Mouse (Mus musculus) heart, embryonic 13.5 days (tissue): ENCODE results near the gene Fxr2. TPM values are rescaled to one million over a fixed set of nuclear protein-coding genes. Genes with fewer than 3 reads are reported as not detected.
A peak's percentile ranks its signal among the peaks of the same experiment; 100 is the strongest.

Source experiments
- ATAC-seq: fragments of 200-750 bp; cut with Nextera tagmentation; 2 replicates; pipeline ENCODE4 v1.8.0; 2017; ENCODE audit warnings: moderate TSS enrichment; ENCODE audit not compliant: insufficient number of reproducible peaks, low FRiP score, low TSS enrichment; ENCODE audit errors: extremely low read depth
- H3K27ac ChIP-seq: fragments of 300-500 bp; sonication (generic); replicated peaks from 2 replicates; pipeline ENCODE4 v1.5.1; 2015; ENCODE audit warnings: moderate library complexity, mild to moderate bottlenecking, inconsistent platforms
- H3K27me3 ChIP-seq: fragments of 300-500 bp; sonication (generic); replicated peaks from 2 replicates; pipeline ENCODE4 v1.6.1; 2015; ENCODE audit warnings: mild to moderate bottlenecking, inconsistent platforms
- H3K36me3 ChIP-seq: fragments of 300-500 bp; sonication (generic); 2 replicates; pipeline ENCODE4 v1.6.1; 2015; ENCODE audit warnings: mild to moderate bottlenecking, inconsistent platforms
- H3K4me1 ChIP-seq: fragments of 300-500 bp; sonication (generic); 2 replicates; pipeline ENCODE4 v1.6.1; 2015; ENCODE audit warnings: inconsistent platforms
- H3K4me2 ChIP-seq: fragments of 300-500 bp; sonication (generic); 2 replicates; pipeline ENCODE4 v1.6.1; 2015; ENCODE audit warnings: inconsistent platforms, mild to moderate bottlenecking, moderate library complexity
- H3K4me3 ChIP-seq: fragments of 300-500 bp; sonication (generic); 2 replicates; pipeline ENCODE4 v1.5.1; 2015; ENCODE audit warnings: moderate library complexity, mild to moderate bottlenecking, inconsistent platforms
- H3K9ac ChIP-seq: fragments of 300-500 bp; sonication (generic); 2 replicates; pipeline ENCODE4 v1.6.1; 2015; ENCODE audit warnings: inconsistent platforms, mild to moderate bottlenecking, moderate library complexity
- H3K9me3 ChIP-seq: fragments of 300-500 bp; sonication (generic); 2 replicates; pipeline ENCODE4 v1.6.1; 2016; ENCODE audit warnings: inconsistent platforms
- WGBS: fragments of 180-500 bp; shearing (Covaris S2); methylation state at CpG from one replicate; pipeline ENCODE4 v1.1.7; 2015; ENCODE audit warnings: mixed read lengths; 5-methylcytosine and 5-hydroxymethylcytosine counted together
- polyA plus RNA-seq: library from polyadenylated mRNA; unstranded; fragments of >200 nt; fragmentation: Nextera tagmentation; extraction: Ambion mirVana; gene quantifications from 2 replicates; pipeline ENCODE4 v1.2.1, GENCODE M21; 2015

Gene Fxr2
- polyA plus RNA-seq, 1 experiment from 2014 or later: 25.6 TPM

DNA sequence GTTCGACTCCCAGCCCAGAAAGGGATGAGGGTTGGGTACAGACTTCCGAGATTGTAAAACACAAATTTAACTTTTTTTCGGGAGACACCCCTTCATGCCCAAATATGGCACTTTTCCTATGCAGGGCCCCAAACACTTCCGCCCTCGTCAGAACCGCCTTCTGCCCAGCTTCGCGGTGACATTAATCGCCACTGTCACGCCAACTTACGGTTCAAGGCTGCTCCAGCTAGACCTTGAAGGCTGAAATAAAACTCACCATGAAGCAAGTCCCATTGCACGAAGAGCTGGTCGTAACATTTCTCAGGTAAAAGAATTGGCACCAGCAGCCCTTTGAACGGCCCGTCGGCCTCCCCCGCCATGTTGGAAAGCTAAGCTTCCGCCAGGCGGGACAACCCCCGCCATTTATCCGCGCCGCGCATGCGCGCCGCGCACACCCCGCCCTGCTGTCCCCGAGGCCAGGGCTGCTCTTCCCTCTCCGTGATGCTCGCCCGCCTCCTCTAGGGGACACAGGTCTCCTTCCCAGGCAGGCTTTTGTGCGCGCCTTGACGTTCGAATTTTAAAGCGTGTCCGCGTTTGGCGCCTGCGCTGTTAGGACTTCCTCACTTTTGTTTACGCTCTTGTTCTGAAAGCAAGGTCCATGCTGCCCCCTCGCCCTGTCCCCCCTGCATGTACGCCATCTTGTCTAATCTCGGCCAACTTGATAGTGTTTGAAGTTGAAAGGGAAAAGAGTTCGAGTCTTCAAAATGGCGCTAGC lies 29.6 kb downstream of the Fxr2 start, which contains the start of gene Mpdu1:
Mpdu1 (minus strand) TSS at position 430 of the 754 bp plus-strand sequence.
- peak; percentile 91 for ATAC-seq
- Histone ChIP-seq H3K27ac (peak within 1 kb of the TSS; percentile 99), H3K4me3 (peak within 1 kb of the TSS; percentile 63), H3K4me2 (peak within 1 kb of the TSS; percentile 74), H3K27me3 (no peaks in the 10 kb centered on the region), H3K4me1 (peaks cover 23% of the 10 kb centered on the region), H3K9me3 (no peaks in the 10 kb centered on the region), H3K9ac (peak within 1 kb of the TSS; percentile 88), H3K36me3 (peaks cover 65% of the 10 kb centered on the region)
- under 1% methylated on average over 48 of the region's 48 CpGs for WGBS

DNA sequence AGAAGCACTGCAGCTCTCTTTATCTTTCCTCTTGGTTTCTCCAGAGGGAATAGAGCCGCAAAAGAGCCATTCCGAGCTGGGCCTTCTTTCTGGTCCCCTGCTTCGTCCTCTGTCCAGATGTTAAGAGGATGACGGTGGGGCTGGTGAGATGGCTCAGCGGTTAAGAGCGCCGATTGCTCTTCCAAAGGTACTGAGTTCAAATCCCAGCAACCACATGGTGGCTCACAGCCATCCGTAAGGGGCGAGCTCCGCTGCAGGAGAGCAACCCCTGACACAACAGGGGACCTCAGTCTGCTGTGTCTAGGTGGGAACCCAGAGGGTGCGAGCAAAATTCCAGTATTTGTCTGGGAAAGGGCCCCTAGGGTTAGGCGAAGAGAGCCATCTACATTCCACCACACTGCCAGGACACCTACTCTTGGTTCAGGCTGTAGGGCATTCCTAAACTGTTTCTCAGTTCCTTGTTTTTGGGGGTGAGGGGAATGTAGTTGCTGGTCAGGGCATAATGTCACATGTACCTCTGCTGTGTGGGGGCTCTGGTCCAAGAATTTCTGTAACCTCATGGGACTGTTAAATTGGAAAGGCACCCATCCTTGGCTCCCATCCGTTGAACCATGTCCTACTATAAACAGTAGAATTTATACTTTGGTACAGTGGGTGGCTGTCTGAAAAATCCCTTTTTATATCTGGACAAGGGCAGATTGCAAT lies 30.3 kb downstream of the Fxr2 start:
- peaks cover 23% of the 10 kb centered on the region for H3K4me1 ChIP-seq
- no peaks in the 10 kb centered on the region for H3K27me3 ChIP-seq
- peak overlapping the region; percentile 99 for H3K27ac ChIP-seq
- peak overlapping the region; percentile 74 for H3K4me2 ChIP-seq
- H3K9ac ChIP-seq: peak overlapping the region; percentile 88
- peak overlapping the region; percentile 63 for H3K4me3 ChIP-seq
- no peaks in the 10 kb centered on the region for H3K9me3 ChIP-seq
- WGBS: 62% methylated on average over 13 of the region's 13 CpGs
- no peak for ATAC-seq
- H3K36me3 ChIP-seq: peaks cover 65% of the 10 kb centered on the region

DNA sequence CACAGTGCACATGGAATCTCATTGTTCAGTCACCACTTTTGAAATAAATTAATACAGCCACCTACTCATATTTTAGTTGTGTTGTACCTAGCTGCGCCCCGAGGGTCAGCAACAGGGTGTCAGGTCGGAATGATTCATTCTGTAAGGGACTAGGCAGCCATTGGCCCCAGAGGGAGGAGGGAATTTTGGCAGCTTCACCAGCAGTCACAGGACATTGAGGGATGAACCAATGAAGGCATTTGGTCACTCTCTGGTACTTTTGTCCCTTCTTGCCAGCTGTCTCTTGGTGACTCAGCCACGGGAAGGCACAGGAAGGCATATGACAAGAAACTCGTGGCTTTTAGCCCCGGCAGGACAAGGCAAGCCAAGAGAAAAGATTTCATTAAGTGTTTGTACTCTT lies 31.0 kb downstream of the Fxr2 start:
- ATAC-seq: no peak
- H3K36me3 ChIP-seq: peaks cover 65% of the 10 kb centered on the region
- no peaks in the 10 kb centered on the region for H3K9me3 ChIP-seq
- H3K27ac ChIP-seq: peak overlapping the region; percentile 99
- H3K4me3 ChIP-seq: no peak overlapping the region
- peaks cover 25% of the 10 kb centered on the region for H3K4me1 ChIP-seq
- peak overlapping the region; percentile 74; the same call in 1 of the 2 replicates for H3K4me2 ChIP-seq
- WGBS: 84% methylated on average over 6 of the region's 6 CpGs
- no peaks in the 10 kb centered on the region for H3K27me3 ChIP-seq
- no peak overlapping the region for H3K9ac ChIP-seq

DNA sequence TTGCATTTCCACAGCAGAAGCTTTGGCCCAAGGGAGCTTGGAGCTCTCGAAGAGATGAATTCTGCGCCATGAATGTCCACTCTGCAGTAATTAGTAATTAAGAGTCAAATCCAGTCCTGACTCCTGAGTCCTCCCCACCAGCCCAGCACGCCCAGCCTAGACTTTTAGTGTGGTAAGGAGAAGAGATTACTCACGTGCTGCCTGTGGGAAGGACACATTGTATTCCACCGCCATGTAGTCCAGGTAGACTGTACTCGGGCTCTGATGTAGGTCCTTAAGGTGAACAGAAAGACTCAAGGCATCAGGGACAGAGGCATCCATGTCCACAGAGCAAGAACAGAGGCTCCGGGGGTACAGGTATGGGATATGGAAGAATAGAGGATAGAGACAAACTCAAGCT lies 32.1 kb downstream of the Fxr2 start:
- ATAC-seq: no peak
- Histone ChIP-seq H3K27me3 (no peaks in the 10 kb centered on the region), H3K9me3 (no peaks in the 10 kb centered on the region), H3K4me1 (peaks cover 35% of the 10 kb centered on the region), H3K36me3 (peaks cover 65% of the 10 kb centered on the region), H3K4me2 (no peak overlapping the region), H3K9ac (no peak overlapping the region), H3K4me3 (no peak overlapping the region), H3K27ac (no peak overlapping the region)
- 93% methylated on average over 7 of the region's 7 CpGs for WGBS

DNA sequence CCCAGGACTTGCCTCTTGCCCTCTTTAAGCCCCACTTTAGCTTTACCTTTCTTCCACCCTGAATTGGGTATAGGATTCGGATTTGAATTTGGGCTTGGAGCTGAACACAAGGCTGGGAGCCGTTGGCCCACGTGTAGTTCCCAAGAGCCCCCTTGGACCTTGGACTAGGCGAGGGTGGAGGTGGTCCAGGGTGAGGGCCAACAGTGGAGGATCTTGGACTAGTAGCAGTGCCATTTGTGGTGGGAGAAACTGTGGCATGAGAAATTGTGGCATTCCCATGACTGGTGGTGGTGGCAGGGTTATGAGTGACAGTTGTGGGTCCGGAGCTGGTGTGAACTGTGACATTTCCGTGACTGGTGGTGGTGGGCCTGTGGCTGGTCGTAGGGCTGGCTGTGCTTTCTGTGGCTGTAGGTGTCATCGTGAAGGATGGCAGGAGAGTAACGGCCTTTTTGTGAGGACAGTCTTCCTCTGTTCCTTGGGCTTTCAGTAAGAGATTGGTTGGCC lies 32.7 kb downstream of the Fxr2 start:
- ATAC-seq: no peak
- 73% methylated on average over 9 of the region's 9 CpGs for WGBS
- H3K27me3 ChIP-seq: no peaks in the 10 kb centered on the region
- H3K9me3 ChIP-seq: no peaks in the 10 kb centered on the region
- H3K9ac ChIP-seq: no peak overlapping the region
- no peak overlapping the region for H3K4me3 ChIP-seq
- H3K4me2 ChIP-seq: no peak overlapping the region
- H3K27ac ChIP-seq: 0 out of 2 replicates have a peak overlapping the region, but pooled peaks have one; percentile 6
- peaks cover 70% of the 10 kb centered on the region for H3K36me3 ChIP-seq
- H3K4me1 ChIP-seq: peaks cover 42% of the 10 kb centered on the region

DNA sequence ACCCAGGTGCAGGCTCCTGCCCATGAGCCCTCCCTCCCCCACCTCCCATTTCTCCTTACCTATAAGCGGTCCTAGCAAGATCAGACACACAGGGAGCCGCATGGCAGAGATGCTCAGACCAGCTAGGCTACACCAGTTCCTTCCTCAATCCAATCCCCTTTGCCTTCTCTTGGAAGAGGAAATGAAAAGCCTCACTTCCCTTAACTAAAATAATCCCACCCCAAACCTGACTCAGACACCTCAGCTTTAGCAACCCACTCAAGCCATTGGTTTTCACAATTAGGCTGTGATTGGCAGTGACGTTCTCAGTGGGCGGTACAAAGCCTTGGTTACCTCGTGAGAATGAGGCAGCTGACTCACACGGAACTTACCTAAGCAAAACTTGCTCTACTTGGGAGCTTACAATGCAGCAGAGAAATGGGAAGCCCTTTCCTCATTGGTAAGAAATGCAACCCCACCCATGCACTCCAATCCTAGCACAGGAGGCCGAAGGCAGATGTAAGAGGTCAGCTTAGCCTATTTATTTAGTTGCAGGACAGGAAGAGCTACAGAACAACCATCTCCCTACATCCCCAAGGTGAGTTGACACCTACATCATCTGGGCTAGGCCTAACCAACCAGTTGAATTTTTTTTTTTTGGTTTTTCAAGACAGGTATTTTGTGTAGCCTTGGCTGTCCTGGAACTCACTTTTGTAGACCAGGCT lies 33.3 kb downstream of the Fxr2 start, which contains the start of gene Cd68:
Cd68 (minus strand) TSS at position 193 of the 704 bp plus-strand sequence.
- Histone ChIP-seq H3K27me3 (no peaks in the 10 kb centered on the region), H3K36me3 (peaks cover 75% of the 10 kb centered on the region), H3K4me3 (no peak within 1 kb of the TSS), H3K4me1 (peaks cover 42% of the 10 kb centered on the region), H3K9ac (no peak within 1 kb of the TSS), H3K4me2 (no peak within 1 kb of the TSS), H3K9me3 (no peaks in the 10 kb centered on the region), H3K27ac (0 out of 2 replicates have a peak within 1 kb of the TSS, but pooled peaks have one; percentile 6)
- no peak for ATAC-seq
- WGBS: 32% methylated on average over 7 of the region's 7 CpGs

DNA sequence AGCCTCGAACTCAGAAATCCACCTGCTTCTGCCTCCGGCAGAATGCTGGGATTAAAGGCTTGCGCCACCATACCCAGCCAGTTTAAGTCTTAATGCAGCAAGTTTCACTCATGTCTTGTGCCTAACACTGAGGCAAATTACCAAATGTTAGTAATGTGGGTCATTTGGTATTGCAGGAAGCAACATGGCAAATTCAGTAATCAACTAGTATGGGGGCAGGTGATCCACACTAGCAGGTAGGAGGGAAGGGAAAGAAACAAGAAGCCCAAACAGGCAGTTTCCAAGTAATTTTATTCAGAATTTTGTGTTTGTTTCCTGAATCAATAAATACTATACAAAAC lies 33.8 kb downstream of the Fxr2 start:
- Histone ChIP-seq H3K27ac (0 out of 2 replicates have a peak overlapping the region, but pooled peaks have one; percentile 6), H3K36me3 (peaks cover 75% of the 10 kb centered on the region)
- ATAC-seq: no peak

DNA sequence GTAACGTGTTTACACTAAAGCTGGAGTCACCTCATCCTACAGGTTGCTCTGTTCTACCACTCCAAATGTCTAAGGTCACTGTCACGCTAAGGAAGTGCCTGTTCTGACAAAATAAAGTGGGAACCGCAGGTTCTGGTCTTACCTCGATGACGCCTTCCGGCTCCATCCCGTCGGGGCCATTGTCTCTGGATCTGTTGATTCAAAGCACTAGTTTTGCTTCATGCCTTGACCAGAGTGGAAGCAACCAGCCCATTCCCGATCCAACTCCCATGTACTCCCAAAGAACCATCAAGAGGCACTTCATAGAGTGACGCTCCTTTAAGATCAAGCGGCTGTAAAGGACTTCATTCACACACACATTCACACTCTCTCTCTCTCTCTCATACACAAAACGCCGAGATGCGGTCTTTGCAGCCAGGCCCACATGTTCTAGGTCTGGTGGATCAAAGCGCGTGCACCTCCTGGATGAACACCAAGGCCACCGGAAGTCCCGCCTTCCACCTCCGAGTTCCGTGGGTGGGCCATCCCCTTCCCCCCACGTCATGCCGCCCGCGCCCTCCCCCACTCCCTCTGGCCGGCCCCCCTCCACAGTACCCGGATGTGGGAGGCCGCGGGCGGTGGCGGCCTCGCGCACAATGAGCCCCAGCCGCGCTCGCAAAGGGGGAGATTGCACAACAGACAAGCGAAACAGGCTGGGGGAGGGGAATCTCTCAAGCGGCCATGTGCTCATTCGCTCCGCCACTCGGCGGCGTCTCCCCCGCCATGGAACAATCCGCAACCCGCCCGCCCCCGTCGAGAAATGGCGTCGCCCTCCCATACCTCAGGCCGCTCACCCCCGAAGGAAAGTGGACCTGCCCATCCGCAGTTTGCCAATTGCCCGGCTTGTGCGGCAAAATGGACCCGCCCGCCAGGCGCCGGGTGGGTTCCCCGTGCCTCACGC lies 38.3 kb downstream of the Fxr2 start:
- peak; percentile 56 for ATAC-seq
- Histone ChIP-seq H3K4me2 (peak overlapping the region; percentile 95), H3K27me3 (no peaks in the 10 kb centered on the region), H3K36me3 (peaks cover 81% of the 10 kb centered on the region), H3K27ac (peak overlapping the region; percentile 99), H3K4me1 (peaks cover 28% of the 10 kb centered on the region), H3K9ac (peak overlapping the region; percentile 100), H3K9me3 (no peaks in the 10 kb centered on the region), H3K4me3 (peak overlapping the region; percentile 100)
- under 1% methylated on average over 61 of the region's 61 CpGs for WGBS

More for the DNA sequence above, 33.8 kb downstream of the Fxr2 start:
- no peak overlapping the region for H3K9ac ChIP-seq
- H3K4me1 ChIP-seq: peaks cover 36% of the 10 kb centered on the region
- no peak overlapping the region for H3K4me3 ChIP-seq
- H3K4me2 ChIP-seq: no peak overlapping the region
- 77% methylated on average over 3 of the region's 3 CpGs for WGBS
- H3K27me3 ChIP-seq: no peaks in the 10 kb centered on the region
- H3K9me3 ChIP-seq: no peaks in the 10 kb centered on the region

DNA sequence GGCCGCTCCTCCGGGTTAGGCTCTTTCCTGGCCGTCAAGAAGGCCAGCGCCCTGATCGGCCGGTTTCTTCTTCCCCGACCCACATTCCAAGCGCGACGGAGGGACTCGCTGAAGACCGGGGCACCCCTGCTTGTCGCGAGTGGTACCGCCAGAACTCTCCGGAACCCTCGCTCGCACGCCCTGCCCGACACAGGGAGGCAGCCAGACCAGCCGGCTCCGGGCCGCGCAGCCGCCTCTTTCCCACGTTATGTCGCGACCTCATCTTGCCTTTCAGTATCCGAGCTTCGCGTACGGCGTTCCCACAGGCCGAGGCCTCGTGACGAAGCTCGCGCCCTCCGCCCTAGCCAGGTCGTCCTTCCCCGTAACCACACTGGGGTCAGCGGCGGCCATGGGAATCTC lies 38.9 kb downstream of the Fxr2 start:
- Histone ChIP-seq H3K4me1 (peaks cover 28% of the 10 kb centered on the region), H3K4me2 (peak overlapping the region; percentile 95), H3K36me3 (peaks cover 81% of the 10 kb centered on the region), H3K27me3 (no peaks in the 10 kb centered on the region), H3K9me3 (no peaks in the 10 kb centered on the region), H3K27ac (peak overlapping the region; percentile 99), H3K9ac (peak overlapping the region; percentile 100), H3K4me3 (peak overlapping the region; percentile 100)
- no peak for ATAC-seq
- WGBS: under 1% methylated on average over 43 of the region's 43 CpGs

DNA sequence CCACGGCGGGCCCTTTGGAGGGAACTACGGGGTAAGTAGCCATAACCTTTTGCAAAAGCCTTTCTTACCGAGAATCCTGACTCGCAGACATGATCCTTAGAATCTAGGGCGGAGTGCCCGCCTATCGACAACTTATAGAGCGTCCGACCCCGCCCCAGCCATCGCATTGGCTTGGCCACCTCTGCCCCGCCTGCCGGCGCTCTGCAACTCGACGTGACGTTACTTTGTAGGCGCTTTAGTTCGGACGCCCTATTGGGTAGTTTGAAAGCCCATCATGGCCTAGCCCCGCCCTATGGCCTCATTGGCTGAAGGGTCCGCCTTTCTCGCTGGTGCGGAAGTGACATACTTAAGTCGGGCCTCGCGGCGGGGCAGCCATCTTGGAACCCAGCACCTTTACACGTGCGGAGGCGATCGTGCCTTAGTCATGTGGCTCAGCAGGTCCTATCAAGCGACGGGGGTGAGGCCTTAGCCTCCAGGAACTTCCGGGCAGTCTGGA lies 39.5 kb downstream of the Fxr2 start, which contains the start of gene Eif4a1:
Eif4a1 (minus strand) TSS at position 213 of the 496 bp plus-strand sequence.
- Histone ChIP-seq H3K4me3 (peak within 1 kb of the TSS; percentile 100), H3K9me3 (no peaks in the 10 kb centered on the region), H3K4me1 (peaks cover 28% of the 10 kb centered on the region), H3K4me2 (peak within 1 kb of the TSS; percentile 95), H3K27ac (peak within 1 kb of the TSS; percentile 99), H3K9ac (peak within 1 kb of the TSS; percentile 100), H3K36me3 (peaks cover 82% of the 10 kb centered on the region), H3K27me3 (no peaks in the 10 kb centered on the region)
- peak; percentile 94 for ATAC-seq
- 0% methylated on average over 36 of the region's 36 CpGs for WGBS
